Mouse (Mus musculus): ENCODE measurements around the gene Ift81. TPM values are rescaled to one million over a fixed set of nuclear protein-coding genes. Genes with fewer than 3 reads are reported as not detected.
"Not testable (repeated sequence)": the region's sequence is repeated elsewhere in the genome, so short reads cannot be mapped to it uniquely, and the experiment has no call there.

The Ift81 gene
- polyA plus RNA-seq, 1 experiment from 2014 or later, result 71.6 TPM

- not testable (repeated sequence) for ATAC-seq; H3K4me2 ChIP-seq (ENCODE audit: low read length); H3K27me3 ChIP-seq (ENCODE audit: control insufficient read depth, insufficient read depth, low read depth, low read length); H3K4me1 ChIP-seq (ENCODE audit: control insufficient read depth, insufficient read depth, low read length); H3K9me3 ChIP-seq (replicated peaks; ENCODE audit: control insufficient read depth, low read length, poor library complexity, severe bottlenecking); H3K36me3 ChIP-seq (ENCODE audit: control insufficient read depth, insufficient read depth, low read length); H3K27ac ChIP-seq (ENCODE audit: low read length); H3K9ac ChIP-seq (ENCODE audit: low read depth, low read length); H3K4me3 ChIP-seq (ENCODE audit: low read depth, low read length)
- WGBS, result 96% methylated on average over 14 of the region's 14 CpGs
Measured at GRCm38 (mm10) chr5:122647952-122648374, 33.6 kb upstream of the Ift81 start.

- Histone ChIP-seq H3K9me3 (replicated peaks; ENCODE audit: control insufficient read depth, low read length, poor library complexity, severe bottlenecking) (no peaks in the 10 kb centered on the region), H3K4me2 (ENCODE audit: low read length) (no peak overlapping the region), H3K4me1 (ENCODE audit: control insufficient read depth, insufficient read depth, low read length) (peaks cover 4% of the 10 kb centered on the region), H3K9ac (ENCODE audit: low read depth, low read length) (no peak overlapping the region), H3K27ac (ENCODE audit: low read length) (0 out of 2 replicates have a peak overlapping the region, but pooled peaks have one; percentile 3), H3K27me3 (ENCODE audit: control insufficient read depth, insufficient read depth, low read depth, low read length) (no peaks in the 10 kb centered on the region), H3K4me3 (ENCODE audit: low read depth, low read length) (no peak overlapping the region), H3K36me3 (ENCODE audit: control insufficient read depth, insufficient read depth, low read length) (no peaks in the 10 kb centered on the region)
- ATAC-seq, result no peak
- 57% methylated on average over 8 of the region's 9 CpGs for WGBS
Measured at GRCm38 (mm10) chr5:122647256-122647924, 33.1 kb upstream of the Ift81 start.

- no peaks in the 10 kb centered on the region for H3K27me3 ChIP-seq (ENCODE audit: control insufficient read depth, insufficient read depth, low read depth, low read length)
- H3K27ac ChIP-seq (ENCODE audit: low read length), result no peak overlapping the region
- WGBS, result 87% methylated on average over 11 of the region's 11 CpGs
- no peaks in the 10 kb centered on the region for H3K9me3 ChIP-seq (replicated peaks; ENCODE audit: control insufficient read depth, low read length, poor library complexity, severe bottlenecking)
- no peaks in the 10 kb centered on the region for H3K4me1 ChIP-seq (ENCODE audit: control insufficient read depth, insufficient read depth, low read length)
- no peak for ATAC-seq
- H3K4me3 ChIP-seq (ENCODE audit: low read depth, low read length), result no peak overlapping the region
- no peak overlapping the region for H3K4me2 ChIP-seq (ENCODE audit: low read length)
- H3K9ac ChIP-seq (ENCODE audit: low read depth, low read length), result no peak overlapping the region
- H3K36me3 ChIP-seq (ENCODE audit: control insufficient read depth, insufficient read depth, low read length), result no peaks in the 10 kb centered on the region
Measured at GRCm38 (mm10) chr5:122646050-122646449, 31.7 kb upstream of the Ift81 start.

DNA sequence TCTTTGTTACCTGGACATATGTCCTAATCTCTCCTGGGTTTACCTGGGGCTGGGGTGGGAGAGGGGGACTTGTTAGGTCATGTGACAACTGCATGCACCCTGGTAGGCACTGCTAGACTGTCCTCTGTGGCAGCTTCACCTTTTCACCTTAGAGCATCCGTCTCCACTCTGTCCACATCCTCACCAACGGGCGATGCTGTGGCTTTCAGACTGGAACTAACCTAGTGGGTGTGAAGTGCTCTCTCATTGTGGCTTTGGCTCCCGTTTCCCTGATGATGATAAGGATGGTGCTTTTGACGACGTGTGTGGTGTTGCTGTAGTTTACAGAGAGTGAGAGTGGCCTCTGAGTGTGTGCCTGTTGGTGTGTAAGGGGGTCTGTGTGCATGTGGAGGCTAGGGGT, 31.0 kb upstream of the Ift81 start:
- no peaks in the 10 kb centered on the region for H3K27me3 ChIP-seq (ENCODE audit: control insufficient read depth, insufficient read depth, low read depth, low read length)
- no peak overlapping the region for H3K4me2 ChIP-seq (ENCODE audit: low read length)
- H3K9ac ChIP-seq (ENCODE audit: low read depth, low read length), result no peak overlapping the region
- H3K27ac ChIP-seq (ENCODE audit: low read length), result no peak overlapping the region
- no peak overlapping the region for H3K4me3 ChIP-seq (ENCODE audit: low read depth, low read length)
- H3K36me3 ChIP-seq (ENCODE audit: control insufficient read depth, insufficient read depth, low read length), result no peaks in the 10 kb centered on the region
- no peaks in the 10 kb centered on the region for H3K4me1 ChIP-seq (ENCODE audit: control insufficient read depth, insufficient read depth, low read length)
- WGBS, result 87% methylated on average over 6 of the region's 6 CpGs
- no peaks in the 10 kb centered on the region for H3K9me3 ChIP-seq (replicated peaks; ENCODE audit: control insufficient read depth, low read length, poor library complexity, severe bottlenecking)
- no peak for ATAC-seq

DNA sequence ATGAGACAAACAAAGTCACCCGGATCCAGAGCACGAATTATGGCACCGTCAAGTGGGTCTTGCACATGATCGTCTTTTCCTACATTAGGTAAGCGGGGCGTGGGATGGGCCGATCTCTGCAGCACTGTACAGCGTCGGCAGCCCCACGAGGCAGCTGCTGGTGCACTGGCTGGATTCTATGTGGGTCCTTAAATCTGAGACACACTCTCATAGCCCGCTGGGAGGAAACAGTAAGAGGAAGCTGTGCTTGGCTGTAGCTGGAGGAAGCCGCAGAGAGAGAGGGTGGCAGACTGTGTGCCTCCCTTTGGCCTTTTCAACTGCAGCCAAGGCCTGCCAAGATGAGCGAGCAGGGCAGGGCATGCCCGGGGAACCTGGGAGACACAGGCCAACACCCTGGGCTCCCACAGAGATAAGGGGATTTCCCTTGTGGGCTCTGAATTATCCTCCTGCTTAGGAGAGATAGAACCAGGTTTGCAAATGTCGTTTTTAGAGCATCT, 29.8 kb upstream of the Ift81 start:
- Histone ChIP-seq H3K9ac (ENCODE audit: low read depth, low read length) (no peak overlapping the region), H3K4me1 (ENCODE audit: control insufficient read depth, insufficient read depth, low read length) (no peaks in the 10 kb centered on the region), H3K27me3 (ENCODE audit: control insufficient read depth, insufficient read depth, low read depth, low read length) (no peaks in the 10 kb centered on the region), H3K4me2 (ENCODE audit: low read length) (peak overlapping the region; percentile 21), H3K27ac (ENCODE audit: low read length) (peak overlapping the region; percentile 12), H3K36me3 (ENCODE audit: control insufficient read depth, insufficient read depth, low read length) (no peaks in the 10 kb centered on the region), H3K9me3 (replicated peaks; ENCODE audit: control insufficient read depth, low read length, poor library complexity, severe bottlenecking) (no peaks in the 10 kb centered on the region), H3K4me3 (ENCODE audit: low read depth, low read length) (no peak overlapping the region)
- no peak for ATAC-seq
- WGBS, result 73% methylated on average over 15 of the region's 15 CpGs

- Histone ChIP-seq H3K27me3 (ENCODE audit: control insufficient read depth, insufficient read depth, low read depth, low read length) (no peaks in the 10 kb centered on the region), H3K27ac (ENCODE audit: low read length) (peak within 1 kb of the TSS; percentile 12), H3K4me1 (ENCODE audit: control insufficient read depth, insufficient read depth, low read length) (no peaks in the 10 kb centered on the region), H3K9ac (ENCODE audit: low read depth, low read length) (no peak within 1 kb of the TSS), H3K36me3 (ENCODE audit: control insufficient read depth, insufficient read depth, low read length) (no peaks in the 10 kb centered on the region), H3K4me3 (ENCODE audit: low read depth, low read length) (no peak within 1 kb of the TSS), H3K9me3 (replicated peaks; ENCODE audit: control insufficient read depth, low read length, poor library complexity, severe bottlenecking) (no peaks in the 10 kb centered on the region), H3K4me2 (ENCODE audit: low read length) (peak within 1 kb of the TSS; percentile 21)
- WGBS, result 62% methylated on average over 12 of the region's 12 CpGs
- ATAC-seq, result no peak
Measured at GRCm38 (mm10) chr5:122643701-122644100, 29.4 kb upstream of the Ift81 start, which contains the start of gene P2rx7. TSS of gene P2rx7 (plus strand) at chr5:122643911.

- H3K9me3 ChIP-seq (replicated peaks; ENCODE audit: control insufficient read depth, low read length, poor library complexity, severe bottlenecking), result no peaks in the 10 kb centered on the region
- 87% methylated on average over 5 of the region's 5 CpGs for WGBS
Measured at GRCm38 (mm10) chr5:122639986-122640385, 25.7 kb upstream of the Ift81 start.

GRCm38 (mm10) chr5:122639517-122639916, 25.2 kb upstream of the Ift81 start:
- no peaks in the 10 kb centered on the region for H3K27me3 ChIP-seq (ENCODE audit: control insufficient read depth, insufficient read depth, low read depth, low read length)
- no peak overlapping the region for H3K4me2 ChIP-seq (ENCODE audit: low read length)
- ATAC-seq, result no peak
- no peak overlapping the region for H3K27ac ChIP-seq (ENCODE audit: low read length)
- WGBS, result 95% methylated on average over 4 of the region's 4 CpGs
- H3K4me1 ChIP-seq (ENCODE audit: control insufficient read depth, insufficient read depth, low read length), result no peaks in the 10 kb centered on the region
- no peaks in the 10 kb centered on the region for H3K36me3 ChIP-seq (ENCODE audit: control insufficient read depth, insufficient read depth, low read length)
- H3K9ac ChIP-seq (ENCODE audit: low read depth, low read length), result no peak overlapping the region
- no peaks in the 10 kb centered on the region for H3K9me3 ChIP-seq (replicated peaks; ENCODE audit: control insufficient read depth, low read length, poor library complexity, severe bottlenecking)
- no peak overlapping the region for H3K4me3 ChIP-seq (ENCODE audit: low read depth, low read length)

More at GRCm38 (mm10) chr5:122639986-122640385, 25.7 kb upstream of the Ift81 start:
- Histone ChIP-seq H3K4me3 (ENCODE audit: low read depth, low read length) (no peak overlapping the region), H3K36me3 (ENCODE audit: control insufficient read depth, insufficient read depth, low read length) (no peaks in the 10 kb centered on the region), H3K27me3 (ENCODE audit: control insufficient read depth, insufficient read depth, low read depth, low read length) (no peaks in the 10 kb centered on the region), H3K4me1 (ENCODE audit: control insufficient read depth, insufficient read depth, low read length) (no peaks in the 10 kb centered on the region), H3K27ac (ENCODE audit: low read length) (no peak overlapping the region), H3K9ac (ENCODE audit: low read depth, low read length) (no peak overlapping the region), H3K4me2 (ENCODE audit: low read length) (no peak overlapping the region)
- ATAC-seq, result no peak

GRCm38 (mm10) chr5:122638296-122638695, 24.0 kb upstream of the Ift81 start:
- no peak for ATAC-seq
- Histone ChIP-seq H3K27me3 (ENCODE audit: control insufficient read depth, insufficient read depth, low read depth, low read length) (no peaks in the 10 kb centered on the region), H3K4me3 (ENCODE audit: low read depth, low read length) (no peak overlapping the region), H3K36me3 (ENCODE audit: control insufficient read depth, insufficient read depth, low read length) (no peaks in the 10 kb centered on the region), H3K4me1 (ENCODE audit: control insufficient read depth, insufficient read depth, low read length) (no peaks in the 10 kb centered on the region), H3K27ac (ENCODE audit: low read length) (no peak overlapping the region), H3K9me3 (replicated peaks; ENCODE audit: control insufficient read depth, low read length, poor library complexity, severe bottlenecking) (no peaks in the 10 kb centered on the region), H3K9ac (ENCODE audit: low read depth, low read length) (no peak overlapping the region), H3K4me2 (ENCODE audit: low read length) (no peak overlapping the region)
- WGBS, result 84% methylated on average over 2 of the region's 2 CpGs
